Mouse (Mus musculus) embryonic fibroblast, embryonic 13.5 days (primary cell): ENCODE results near the gene Actn3.

Source experiments
- CTCF ChIP-seq: IDR thresholded peaks from 2 replicates; pipeline ENCODE4 v1.5.1; 2011; ENCODE audit warnings: mild to moderate bottlenecking, control low read depth, low read length, moderate library complexity, borderline replicate concordance; ENCODE audit not compliant: insufficient read depth
- POLR2A ChIP-seq: IDR thresholded peaks from 2 replicates; pipeline ENCODE4 v1.6.1; 2011; ENCODE audit warnings: low read depth, mild to moderate bottlenecking, control low read depth, low read length, moderate library complexity

DNA sequence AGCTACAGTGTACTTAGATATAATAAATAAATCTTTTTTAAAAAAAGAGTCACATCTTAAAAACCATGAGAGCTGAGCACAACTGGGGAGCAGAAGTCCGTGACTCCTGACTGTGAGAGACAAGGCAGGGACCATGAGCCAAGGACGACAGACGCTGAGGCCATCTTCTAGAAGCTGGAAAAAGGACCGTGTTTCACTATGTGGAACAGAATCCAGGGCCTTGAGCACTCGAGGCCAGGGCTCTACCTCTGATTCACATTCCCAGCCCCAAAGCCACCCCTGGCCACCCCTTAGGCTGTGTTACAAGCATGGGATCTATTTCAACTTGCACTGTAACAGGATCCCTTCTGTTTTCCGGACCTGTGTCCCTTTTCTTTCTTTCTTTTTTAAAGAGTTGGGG, 41.9 kb upstream of the Actn3 start:
- TF ChIP-seq POLR2A (no peak), CTCF (no peak)
